Mouse (Mus musculus): ENCODE measurements around the gene Shisa2. TPM values are rescaled to one million over a fixed set of nuclear protein-coding genes. Genes with fewer than 3 reads are reported as not detected.

Gene Shisa2
- polyA plus RNA-seq, 2 experiments, result 42.7 to 43.8 TPM

DNA sequence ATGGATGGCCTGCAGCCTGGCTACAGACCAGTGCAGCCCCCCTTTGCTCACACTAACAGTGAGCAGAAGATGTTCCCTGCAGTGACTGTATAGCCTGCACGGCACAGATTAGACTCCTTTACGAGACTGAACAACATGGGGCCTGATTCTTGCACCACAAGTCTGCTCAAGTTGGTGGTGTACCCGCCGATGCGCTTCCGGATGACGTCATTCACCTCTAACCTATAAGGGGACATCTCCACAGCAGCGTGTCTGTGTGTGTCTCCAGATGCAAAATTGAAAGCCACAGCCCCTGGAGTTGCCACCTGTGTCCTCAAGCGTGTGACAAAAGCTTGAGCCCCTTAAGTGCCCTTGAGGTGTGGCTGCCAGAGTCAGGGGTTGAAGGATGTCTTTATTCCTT is 5.0 kb downstream of the Shisa2 start:
- Histone ChIP-seq H3K27ac (replicated peaks; ENCODE audit: low read depth, low read length) (no peak overlapping the region), H3K27me3 (ENCODE audit: control insufficient read depth, insufficient read depth, low read length) (0 out of 2 replicates have a peak, but pooled peaks cover 4% of the 10 kb centered on the region), H3K4me1 (ENCODE audit: control insufficient read depth, insufficient read depth, low read length) (0 out of 2 replicates have a peak, but pooled peaks cover 10% of the 10 kb centered on the region), H3K4me2 (replicated peaks; ENCODE audit: low read depth, low read length, severe bottlenecking) (no peak overlapping the region), H3K9me3 (ENCODE audit: control insufficient read depth, low read length) (no peaks in the 10 kb centered on the region), H3K9ac (ENCODE audit: low read depth, low read length, severe bottlenecking) (no peak overlapping the region), H3K4me3 (replicated peaks; ENCODE audit: low read length) (no peak overlapping the region), H3K36me3 (ENCODE audit: control insufficient read depth, insufficient read depth, low read length) (peaks cover 20% of the 10 kb centered on the region)
- no peak for ATAC-seq (ENCODE audit: low FRiP score, low read depth)
- DNase-seq (ENCODE audit: low spot score), result no peak
- TF ChIP-seq POLR2A (IDR thresholded peaks at IDR 0.05; ENCODE audit: borderline replicate concordance, extremely low read depth, insufficient read depth, insufficient read length), result no peak
- WGBS, result 84% methylated on average over 9 of the region's 9 CpGs

GRCm38 (mm10) chr14:59632067-59632466 is 7.0 kb downstream of the Shisa2 start:
- Histone ChIP-seq H3K27me3 (ENCODE audit: control insufficient read depth, insufficient read depth, low read length) (no peaks in the 10 kb centered on the region), H3K9ac (ENCODE audit: low read depth, low read length, severe bottlenecking) (no peak overlapping the region), H3K27ac (replicated peaks; ENCODE audit: low read depth, low read length) (no peak overlapping the region), H3K4me2 (replicated peaks; ENCODE audit: low read depth, low read length, severe bottlenecking) (no peak overlapping the region), H3K9me3 (ENCODE audit: control insufficient read depth, low read length) (no peaks in the 10 kb centered on the region), H3K36me3 (ENCODE audit: control insufficient read depth, insufficient read depth, low read length) (peaks cover 20% of the 10 kb centered on the region), H3K4me1 (ENCODE audit: control insufficient read depth, insufficient read depth, low read length) (0 out of 2 replicates have a peak, but pooled peaks cover 8% of the 10 kb centered on the region), H3K4me3 (replicated peaks; ENCODE audit: low read length) (no peak overlapping the region)
- 93% methylated on average over 6 of the region's 6 CpGs for WGBS
- no peak for DNase-seq (ENCODE audit: low spot score)
- ATAC-seq (ENCODE audit: low FRiP score, low read depth), result no peak
- TF ChIP-seq POLR2A (IDR thresholded peaks at IDR 0.05; ENCODE audit: borderline replicate concordance, extremely low read depth, insufficient read depth, insufficient read length), result no peak

DNA sequence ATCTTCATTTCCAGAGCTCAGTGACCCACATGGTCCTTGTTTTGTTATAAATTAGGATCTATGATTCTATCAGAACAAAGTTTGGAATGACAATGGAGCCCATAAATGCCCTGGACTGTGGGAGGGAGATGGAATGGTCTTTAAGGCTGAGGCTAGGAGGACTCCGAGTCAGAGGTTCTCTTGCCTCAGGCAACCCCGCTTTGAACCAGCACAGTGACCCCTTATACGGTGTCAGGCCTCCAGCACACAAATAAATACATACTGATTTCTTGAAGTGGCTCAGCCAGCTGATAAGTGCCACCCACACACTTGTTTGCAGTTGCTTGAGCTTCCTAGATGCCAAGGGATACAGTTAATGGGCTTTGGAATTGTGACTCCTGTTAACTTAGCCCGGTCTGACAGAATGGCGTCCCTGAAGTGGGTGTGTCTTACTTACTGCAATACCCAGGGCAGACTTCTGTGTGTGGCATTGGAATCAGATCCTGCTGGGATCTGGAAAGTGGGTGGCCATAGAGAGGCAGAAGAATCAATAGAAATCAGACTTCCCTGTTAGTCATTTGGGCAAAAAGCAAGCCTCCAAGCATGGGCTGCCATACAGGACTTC is 8.3 kb downstream of the Shisa2 start:
- Histone ChIP-seq H3K27ac (replicated peaks; ENCODE audit: low read depth, low read length) (no peak overlapping the region), H3K4me1 (ENCODE audit: control insufficient read depth, insufficient read depth, low read length) (0 out of 2 replicates have a peak, but pooled peaks cover 5% of the 10 kb centered on the region), H3K4me2 (replicated peaks; ENCODE audit: low read depth, low read length, severe bottlenecking) (no peak overlapping the region), H3K27me3 (ENCODE audit: control insufficient read depth, insufficient read depth, low read length) (no peaks in the 10 kb centered on the region), H3K4me3 (replicated peaks; ENCODE audit: low read length) (no peak overlapping the region), H3K9ac (ENCODE audit: low read depth, low read length, severe bottlenecking) (no peak overlapping the region), H3K36me3 (ENCODE audit: control insufficient read depth, insufficient read depth, low read length) (peaks cover 20% of the 10 kb centered on the region), H3K9me3 (ENCODE audit: control insufficient read depth, low read length) (no peaks in the 10 kb centered on the region)
- 77% methylated on average over 5 of the region's 5 CpGs for WGBS
- no peak for TF ChIP-seq POLR2A (IDR thresholded peaks at IDR 0.05; ENCODE audit: borderline replicate concordance, extremely low read depth, insufficient read depth, insufficient read length)
- ATAC-seq (ENCODE audit: low FRiP score, low read depth), result no peak
- no peak for DNase-seq (ENCODE audit: low spot score)

DNA sequence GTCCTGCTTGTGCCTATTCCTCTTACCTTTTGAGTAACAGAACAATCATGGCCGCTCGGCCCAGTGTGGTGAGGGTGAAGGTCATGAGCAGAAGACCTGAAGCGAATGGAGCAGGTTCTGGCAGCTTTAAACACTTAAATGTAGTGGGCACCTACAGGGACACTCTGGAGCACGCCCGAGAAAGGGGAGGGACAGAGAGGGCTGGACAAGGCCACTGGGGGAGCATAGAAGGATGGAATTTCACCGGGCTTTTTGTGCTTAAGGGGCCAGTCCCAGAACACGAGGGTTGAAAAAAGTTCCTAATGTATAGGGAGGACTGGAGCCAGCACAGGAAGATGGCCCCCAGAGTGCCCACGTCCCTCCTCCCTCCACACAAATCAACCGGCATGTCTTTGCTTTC is 8.9 kb downstream of the Shisa2 start:
- Histone ChIP-seq H3K27me3 (ENCODE audit: control insufficient read depth, insufficient read depth, low read length) (no peaks in the 10 kb centered on the region), H3K9me3 (ENCODE audit: control insufficient read depth, low read length) (no peaks in the 10 kb centered on the region), H3K4me1 (ENCODE audit: control insufficient read depth, insufficient read depth, low read length) (0 out of 2 replicates have a peak, but pooled peaks cover 5% of the 10 kb centered on the region), H3K36me3 (ENCODE audit: control insufficient read depth, insufficient read depth, low read length) (peaks cover 20% of the 10 kb centered on the region), H3K4me2 (replicated peaks; ENCODE audit: low read depth, low read length, severe bottlenecking) (no peak overlapping the region), H3K9ac (ENCODE audit: low read depth, low read length, severe bottlenecking) (no peak overlapping the region), H3K27ac (replicated peaks; ENCODE audit: low read depth, low read length) (no peak overlapping the region), H3K4me3 (replicated peaks; ENCODE audit: low read length) (no peak overlapping the region)
- ATAC-seq (ENCODE audit: low FRiP score, low read depth), result no peak
- 78% methylated on average over 9 of the region's 9 CpGs for WGBS
- no peak for DNase-seq (ENCODE audit: low spot score)
- TF ChIP-seq POLR2A (IDR thresholded peaks at IDR 0.05; ENCODE audit: borderline replicate concordance, extremely low read depth, insufficient read depth, insufficient read length), result no peak

DNA sequence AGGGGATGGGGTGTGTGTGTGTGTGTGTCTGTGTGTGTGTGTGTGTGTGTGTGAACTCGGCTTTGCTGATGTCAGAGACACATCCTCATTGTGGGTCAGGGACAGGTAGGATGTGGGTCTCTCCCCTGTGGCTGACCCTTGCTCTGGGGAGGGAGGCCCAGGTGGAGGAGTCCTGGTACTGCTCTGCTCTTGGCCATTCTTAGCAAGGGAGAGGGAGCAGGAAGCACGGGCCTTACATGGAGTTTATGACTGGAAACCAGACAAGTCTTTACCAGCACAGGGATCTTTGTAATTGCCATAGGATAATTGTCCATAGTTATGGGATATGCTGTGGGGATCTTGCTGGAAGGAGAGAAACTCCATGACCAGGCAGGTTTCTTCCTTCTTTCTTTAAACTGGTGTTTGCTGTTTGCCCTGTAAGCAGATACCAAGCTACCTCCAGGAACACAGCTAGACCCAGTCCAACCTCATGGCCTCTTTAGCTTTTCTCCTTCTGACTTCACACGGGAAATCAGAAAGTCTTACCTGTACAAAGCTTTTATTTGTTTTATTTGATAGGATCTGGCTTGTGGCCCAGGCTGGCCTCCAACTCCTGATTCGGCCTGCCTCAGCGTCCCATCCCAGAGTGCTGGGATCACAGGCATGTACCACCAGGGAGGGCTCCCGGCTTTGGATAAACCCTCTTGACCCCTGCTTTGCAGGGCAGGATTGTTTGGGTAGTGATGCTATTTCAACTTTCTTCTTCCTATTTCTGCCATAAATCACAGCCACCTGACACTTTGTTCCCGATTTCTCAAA is 14.0 kb downstream of the Shisa2 start:
- DNase-seq (ENCODE audit: low spot score), result no peak
- no peak overlapping the region for H3K4me3 ChIP-seq (replicated peaks; ENCODE audit: low read length)
- peaks cover 6% of the 10 kb centered on the region; the same call in 1 of the 2 replicates for H3K4me1 ChIP-seq (ENCODE audit: control insufficient read depth, insufficient read depth, low read length)
- H3K9me3 ChIP-seq (ENCODE audit: control insufficient read depth, low read length), result no peaks in the 10 kb centered on the region
- ATAC-seq (ENCODE audit: low FRiP score, low read depth), result no peak
- no peak overlapping the region for H3K27ac ChIP-seq (replicated peaks; ENCODE audit: low read depth, low read length)
- no peak for TF ChIP-seq POLR2A (IDR thresholded peaks at IDR 0.05; ENCODE audit: borderline replicate concordance, extremely low read depth, insufficient read depth, insufficient read length)
- no peak overlapping the region for H3K4me2 ChIP-seq (replicated peaks; ENCODE audit: low read depth, low read length, severe bottlenecking)
- WGBS, result 47% methylated on average over 7 of the region's 7 CpGs
- H3K27me3 ChIP-seq (ENCODE audit: control insufficient read depth, insufficient read depth, low read length), result no peaks in the 10 kb centered on the region
- H3K36me3 ChIP-seq (ENCODE audit: control insufficient read depth, insufficient read depth, low read length), result no peaks in the 10 kb centered on the region
- H3K9ac ChIP-seq (ENCODE audit: low read depth, low read length, severe bottlenecking), result no peak overlapping the region
